Mouse (Mus musculus): ENCODE results near the gene Slc7a11.

DNA sequence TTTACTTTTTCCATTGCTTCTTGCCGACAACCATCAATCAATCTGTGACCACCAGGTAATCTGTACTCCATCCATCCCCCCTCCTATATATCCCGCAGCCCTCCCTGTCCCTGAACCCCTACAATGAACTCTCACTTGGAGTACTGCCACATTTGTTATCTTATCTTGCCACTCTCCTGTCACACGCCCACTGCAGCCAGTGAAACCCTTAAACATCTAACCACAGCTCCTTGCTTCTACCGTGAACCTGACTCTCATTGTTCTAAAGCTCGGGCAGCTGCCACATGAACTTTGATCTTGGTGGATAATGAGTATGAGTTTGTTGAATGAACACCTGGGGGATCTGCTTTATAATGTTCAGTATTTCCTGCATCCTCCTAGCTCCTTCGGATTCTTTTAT, 140.8 kb downstream of the Slc7a11 start:
- no peak for TF ChIP-seq GATA1 (IDR thresholded peaks at IDR 0.05; ENCODE audit: borderline replicate concordance, low read length)
- no peak for TF ChIP-seq FLI1 (IDR thresholded peaks at IDR 0.05; ENCODE audit: low read length)

Data from megakaryocyte, embryonic 14.5 days (primary cell).